Mouse (Mus musculus): ENCODE measurements at regions not wholly inside any gene's neighbourhood (a gene's known extent, or its start where the extent isn't known, plus 50 kb on each side); places are given as distances from the start of the nearest gene placed in this dataset.

- in situ Hi-C loops (cut with MboI; ENCODE audit: low pct_ligation_motif_present, low pct_unique_long_range_greater_than_20kb, low sequenced_read_pairs) (no loop called here), dilution Hi-C loops (cut with MboI; ENCODE audit: extremely low pct_ligation_motif_present, extremely low pct_unique_long_range_greater_than_20kb, low sequenced_read_pairs) (no loop called here)
- no peak overlapping the region for H3K27ac ChIP-seq (ENCODE audit: insufficient read depth, low read depth)
- TF ChIP-seq CHD1 (IDR thresholded peaks at IDR 0.05; ENCODE audit: low read depth, low read length) (no peak), MAX (IDR thresholded peaks at IDR 0.05; ENCODE audit: low read length) (no peak), EP300 (IDR thresholded peaks at IDR 0.05; ENCODE audit: low read length) (no peak), MAFK (IDR thresholded peaks at IDR 0.05; ENCODE audit: insufficient replicate concordance, low read length) (no peak), GABPA (IDR thresholded peaks at IDR 0.05; ENCODE audit: insufficient replicate concordance, low read depth, low read length) (no peak), RCOR1 (conservative IDR thresholded peaks at IDR 0.05; ENCODE audit: low read depth, low read length) (no peak), TBP (conservative IDR thresholded peaks at IDR 0.05; ENCODE audit: low read depth, low read length) (no peak), MYC (IDR thresholded peaks at IDR 0.05; ENCODE audit: low read depth, low read length) (no peak), SIN3A (IDR thresholded peaks at IDR 0.05; ENCODE audit: low read length) (no peak), HCFC1 (IDR thresholded peaks at IDR 0.05; ENCODE audit: low read depth, low read length) (no peak)
- no peaks in the 10 kb centered on the region for H3K36me3 ChIP-seq (replicated peaks in 1 of 2; ENCODE audit: control insufficient read depth in 1 of 2, insufficient read depth in 1 of 2, low read length in 1 of 2)
- H3K27me3 ChIP-seq (replicated peaks): peaks cover 96% of the 10 kb centered on the region
- H3K9me3 ChIP-seq (replicated peaks; ENCODE audit: low read length): peaks cover 16% of the 10 kb centered on the region
- H3K4me3 ChIP-seq (replicated peaks in 1 of 3; ENCODE audit: low read depth in 2 of 3, low read length in 2 of 3, poor library complexity in 1 of 3): no peak overlapping the region
- peak overlapping the region; percentile 17; the same call in 1 of the 2 replicates for H3K4me2 ChIP-seq (ENCODE audit: insufficient read depth, low read depth, poor library complexity, severe bottlenecking)
- DNase-seq (ENCODE audit: extremely low read depth): no peak
- H3K79me2 ChIP-seq (replicated peaks; ENCODE audit: control insufficient read depth, extremely low read depth, insufficient read depth, poor library complexity, severe bottlenecking): no peaks in the 10 kb centered on the region
- H3K9ac ChIP-seq (ENCODE audit: insufficient read depth, low read depth): no peak overlapping the region
- H3K4me1 ChIP-seq (ENCODE audit: control insufficient read depth in 1 of 2, insufficient read depth in 2 of 2): peaks cover 8 to 12% of the 10 kb centered on the region in 2 experiments
These were observed 85.5 kb upstream of the 1600014C23Rik start for GRCm38 (mm10) chr17:45819143-45819542.

- H3K4me3 ChIP-seq (replicated peaks in 1 of 3; ENCODE audit: low read depth in 2 of 3, low read length in 2 of 3, poor library complexity in 1 of 3): no peak overlapping the region
- dilution Hi-C loops (cut with MboI; ENCODE audit: extremely low pct_ligation_motif_present, extremely low pct_unique_long_range_greater_than_20kb, low sequenced_read_pairs): no loop called here
- no peaks in the 10 kb centered on the region for H3K79me2 ChIP-seq (replicated peaks; ENCODE audit: control insufficient read depth, extremely low read depth, insufficient read depth, poor library complexity, severe bottlenecking)
These were observed 82.9 kb upstream of the 1600014C23Rik start for GRCm38 (mm10) chr17:45816566-45816965.

More at GRCm38 (mm10) chr17:45816566-45816965, 82.9 kb upstream of the 1600014C23Rik start:
- H3K9me3 ChIP-seq (replicated peaks; ENCODE audit: low read length): peaks cover 9% of the 10 kb centered on the region
- DNase-seq (ENCODE audit: extremely low read depth): no peak
- TF ChIP-seq CTCF (conservative IDR thresholded peaks at IDR 0.05 in 1 of 2, IDR thresholded peaks at IDR 0.05 in 1 of 2; ENCODE audit: low read depth in 2 of 2, low read length in 2 of 2) (no peak), MXI1 (IDR thresholded peaks at IDR 0.05; ENCODE audit: low read depth, low read length) (no peak), ZMIZ1 (IDR thresholded peaks at IDR 0.05; ENCODE audit: low read depth, low read length) (no peak), ZNF384 (IDR thresholded peaks at IDR 0.05; ENCODE audit: low read depth, low read length) (no peak), TCF12 (IDR thresholded peaks at IDR 0.05; ENCODE audit: low read depth, low read length) (no peak), ETS1 (conservative IDR thresholded peaks at IDR 0.05; ENCODE audit: low read depth, low read length) (no peak), E2F4 (IDR thresholded peaks at IDR 0.05; ENCODE audit: insufficient replicate concordance, low read depth, low read length) (no peak), TBP (conservative IDR thresholded peaks at IDR 0.05; ENCODE audit: low read depth, low read length) (no peak), POLR2A (IDR thresholded peaks at IDR 0.05; ENCODE audit: low read depth, low read length) (no peak), ELF1 (IDR thresholded peaks at IDR 0.05; ENCODE audit: low read depth, low read length) (no peak), BHLHE40 (IDR thresholded peaks at IDR 0.05; ENCODE audit: low read depth, low read length) (no peak), RAD21 (IDR thresholded peaks at IDR 0.05; ENCODE audit: low read depth, low read length) (no peak), KAT2A (IDR thresholded peaks at IDR 0.05; ENCODE audit: insufficient replicate concordance, low read length) (no peak), MAX (IDR thresholded peaks at IDR 0.05; ENCODE audit: low read length) (no peak)
- H3K27me3 ChIP-seq (replicated peaks): peaks cover 96% of the 10 kb centered on the region
- in situ Hi-C loops (cut with MboI; ENCODE audit: low pct_ligation_motif_present, low pct_unique_long_range_greater_than_20kb, low sequenced_read_pairs): no loop called here
- no peak overlapping the region for H3K9ac ChIP-seq (ENCODE audit: insufficient read depth, low read depth)
- H3K36me3 ChIP-seq (replicated peaks in 1 of 2; ENCODE audit: control insufficient read depth in 1 of 2, insufficient read depth in 1 of 2, low read length in 1 of 2): no peaks in the 10 kb centered on the region
- H3K4me2 ChIP-seq (ENCODE audit: insufficient read depth, low read depth, poor library complexity, severe bottlenecking): no peak overlapping the region
- H3K4me1 ChIP-seq (ENCODE audit: control insufficient read depth in 1 of 2, insufficient read depth in 2 of 2): peaks cover 8 to 12% of the 10 kb centered on the region in 2 experiments
- H3K27ac ChIP-seq (ENCODE audit: insufficient read depth, low read depth): no peak overlapping the region

Data from CH12.LX (cell line).